25 mouse cellular contexts compared by ENCODE assay signal in the genomic region with DNA sequence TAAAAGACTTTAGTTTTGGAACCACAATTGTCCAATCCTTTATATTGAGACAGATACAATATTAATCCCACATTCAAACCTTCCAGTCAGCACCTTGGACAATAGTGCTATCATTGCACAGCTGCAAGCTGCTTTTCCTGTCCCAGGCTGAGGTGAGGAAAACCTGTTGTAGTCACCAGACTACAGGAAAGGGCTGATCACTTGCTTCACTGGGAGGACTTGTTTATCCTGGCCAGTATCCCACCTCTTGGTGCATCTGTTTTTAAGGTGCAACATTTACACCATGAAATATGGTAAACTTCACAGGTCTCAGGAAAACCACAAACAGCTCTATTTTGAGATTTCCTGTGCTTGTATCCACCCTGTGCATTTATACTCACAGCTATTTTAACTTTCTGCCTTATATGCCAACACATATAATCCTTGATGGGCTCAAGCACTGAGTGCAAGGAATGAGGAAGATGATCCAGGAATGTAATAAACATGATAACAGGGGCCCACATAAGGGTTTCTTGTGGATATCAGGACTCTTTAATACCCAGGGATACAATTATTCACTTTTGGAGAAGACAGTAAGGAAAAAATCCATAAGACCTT. TPM values are rescaled to one million over a fixed set of nuclear protein-coding genes. Genes with fewer than 3 reads are reported as not detected.
DNase-seq lines count a peak whose midpoint lies in the region; ATAC-seq lines count a peak whose summit lies in the region.
"Had no signal": no experiment of that assay in that cellular context is flagged by ENCODE, and none has a peak within 500 bp of the region (broad histone marks: within the 10 kb centered on the region; RNA-seq: fewer than 3 reads in every experiment).

No protein-coding gene starts in this region.

- peak; percentile 64 for DNase-seq in 416B (ENCODE audit: low read depth)
- DNase-seq in heart, adult 11 months: peak; percentile 91
- peak; percentile 0 to 45 for DNase-seq in heart, adult 9 months (ENCODE audit: low spot score in 2 of 2)
- DNase-seq in naive thymus-derived CD4-positive, alpha-beta T cell, adult 2 months (ENCODE audit: low read depth): peak; percentile 16
- peak; percentile 13 for DNase-seq in thymus, postnatal 0 days (ENCODE audit: low spot score)

- peak; percentile 67 for ATAC-seq in common myeloid progenitor, adult 5-6 weeks (replicated peaks; ENCODE audit: low read depth, poor library complexity, severe bottlenecking)
- peak; percentile 37; the same call in 1 of the 2 replicates for ATAC-seq in megakaryocyte, adult 5-6 weeks (ENCODE audit: poor library complexity, severe bottlenecking)

RNA-seq across cellular contexts. Expression of gene Klra6, which starts 4.8 kb away (rescaled TPM):
- total RNA-seq in common myeloid progenitor, adult 5-6 weeks (2017): not detected in 2 replicates
- 1.3 TPM in 2 replicates for total RNA-seq in megakaryocyte, adult 5-6 weeks (2015)
- total RNA-seq in megakaryocyte, adult 5-6 weeks (2017): 1.9 and 2.6 TPM in 2 replicates
- polyA plus RNA-seq in thymus, postnatal 0 days (2015; fragmentation: Nextera tagmentation; extraction: Ambion mirVana): not detected in 2 replicates
- total RNA-seq: adrenal gland, adult 18-20 months; adrenal gland, postnatal 14 days; CH12.LX; G1E had no signal
- polyA plus RNA-seq: activated CD4-positive, CD25-positive, alpha-beta regulatory T cell, adult 4 months; C2C12; CD4-positive, CD25-positive, alpha-beta regulatory T cell, adult 4 months; cerebellum, adult 2 months; embryonic facial prominence, embryonic 11.5 days; embryonic facial prominence, embryonic 13.5 days; embryonic facial prominence, embryonic 15.5 days; erythroblast, embryonic 14.5 days; forebrain, embryonic 10.5 days; forebrain, embryonic 12.5 days; forebrain, embryonic 14.5 days; forebrain, embryonic 16.5 days; G1E; Patski had no signal

RNA-seq across cellular contexts. Expression of gene Klra4, which starts 35.5 kb away (rescaled TPM):
- total RNA-seq in common myeloid progenitor, adult 5-6 weeks (2017): not detected in 2 replicates
- 0.69 and 5.3 TPM in 2 replicates for total RNA-seq in megakaryocyte, adult 5-6 weeks (2015)
- total RNA-seq in megakaryocyte, adult 5-6 weeks (2017): 0.22 and 2.3 TPM in 2 replicates
- polyA plus RNA-seq in thymus, postnatal 0 days (2015; fragmentation: Nextera tagmentation; extraction: Ambion mirVana): not detected in 2 replicates
- total RNA-seq: adrenal gland, postnatal 14 days; adrenal gland, postnatal 36 days; CH12.LX had no signal
- polyA plus RNA-seq: activated CD4-positive, CD25-positive, alpha-beta regulatory T cell, adult 4 months; C2C12; CD4-positive, CD25-positive, alpha-beta regulatory T cell, adult 4 months; cerebellum, adult 2 months; embryonic facial prominence, embryonic 11.5 days; embryonic facial prominence, embryonic 13.5 days; embryonic facial prominence, embryonic 15.5 days; erythroblast, embryonic 14.5 days; forebrain, embryonic 10.5 days; forebrain, embryonic 12.5 days; forebrain, embryonic 14.5 days; forebrain, embryonic 16.5 days; G1E; Patski had no signal

Comparison
In these comparisons a context has a peak if more than half of its experiments do, and no peak if none do; other contexts are left out.
1. Peak in every context shown above with its lines: DNase-seq and ATAC-seq.
2. DNase-seq: peak in every context shown above with its lines; median percentile 91 in heart, adult 11 months; 64 in 416B; 22 in heart, adult 9 months; 16 in naive thymus-derived CD4-positive, alpha-beta T cell, adult 2 months; 13 in thymus, postnatal 0 days.